Mouse (Mus musculus) lung, embryonic 14.5 days (tissue): Measurements from ENCODE around the gene Cpeb4. TPM values are rescaled to one million over a fixed set of nuclear protein-coding genes. Genes with fewer than 3 reads are reported as not detected.

Source experiments
- ATAC-seq: fragments of 200-750 bp; cut with Nextera tagmentation; 2 replicates; pipeline ENCODE4 v1.8.0; 2017; ENCODE audit warnings: mild to moderate bottlenecking, moderate TSS enrichment, moderate library complexity; ENCODE audit not compliant: insufficient read depth
- DNase-seq: peaks from one replicate; pipeline ENCODE4 v3.0.0-alpha.2; 2015
- H3K27ac ChIP-seq: fragments of 300-500 bp; sonication (generic); 2 replicates; pipeline ENCODE4 v1.5.1; 2014; ENCODE audit warnings: low read depth, mild to moderate bottlenecking, moderate library complexity
- H3K27me3 ChIP-seq: fragments of 300-500 bp; sonication (generic); 2 replicates; pipeline ENCODE4 v1.6.1; 2014; ENCODE audit warnings: low read length, control low read depth; ENCODE audit not compliant: insufficient read depth
- H3K36me3 ChIP-seq: fragments of 300-500 bp; sonication (generic); 2 replicates; pipeline ENCODE4 v1.6.1; 2014; ENCODE audit warnings: control low read depth; ENCODE audit not compliant: insufficient read depth
- H3K4me1 ChIP-seq: fragments of 300-500 bp; sonication (generic); 2 replicates; pipeline ENCODE4 v1.6.1; 2014; ENCODE audit warnings: antibody characterized with exemption, control low read depth; ENCODE audit not compliant: insufficient read depth
- H3K4me2 ChIP-seq: fragments of 300-500 bp; sonication (generic); 2 replicates; pipeline ENCODE4 v1.6.1; 2014; ENCODE audit warnings: mild to moderate bottlenecking
- H3K4me3 ChIP-seq: fragments of 300-500 bp; sonication (generic); 2 replicates; pipeline ENCODE4 v1.5.1; 2014; ENCODE audit warnings: low read depth, low read length
- H3K9ac ChIP-seq: fragments of 300-500 bp; sonication (generic); 2 replicates; pipeline ENCODE4 v1.6.1; 2014
- H3K9me3 ChIP-seq: fragments of 300-500 bp; sonication (generic); 2 replicates; pipeline ENCODE4 v1.6.1; 2016; ENCODE audit warnings: low read depth, low read length, control low read depth
- CTCF ChIP-seq: IDR thresholded peaks from 2 replicates; pipeline ENCODE4 v1.5.1; 2016; ENCODE audit warnings: antibody characterized with exemption, low read depth
- WGBS: fragments of 180-500 bp; shearing (Covaris S2); extraction: QIAGEN DNeasy Blood & Tissue Kit; methylation state at CpG from one replicate; pipeline ENCODE4 v1.1.7; 2014; 5-methylcytosine and 5-hydroxymethylcytosine counted together
- polyA plus RNA-seq: library from polyadenylated mRNA; unstranded; fragments of >200 nt; fragmentation: Nextera tagmentation; extraction: Ambion mirVana; gene quantifications from 2 replicates; pipeline ENCODE4 v1.2.1, GENCODE M21; 2014

The Cpeb4 gene
- polyA plus RNA-seq: 4.2 and 5.1 TPM in 2 replicates

- no peaks in the 10 kb centered on the region for H3K27me3 ChIP-seq
- H3K4me3 ChIP-seq: peak within 1 kb of the TSS; percentile 83
- ATAC-seq: no peak
- 0 out of 2 replicates have a peak, but pooled peaks cover 14% of the 10 kb centered on the region for H3K4me1 ChIP-seq
- TF ChIP-seq CTCF: no peak
- H3K27ac ChIP-seq: peak within 1 kb of the TSS; percentile 83
- 68% methylated on average over 4 of the region's 4 CpGs for WGBS
- H3K9ac ChIP-seq: peak within 1 kb of the TSS; percentile 75
- no peak for DNase-seq
- no peaks in the 10 kb centered on the region for H3K9me3 ChIP-seq
- H3K36me3 ChIP-seq: no peaks in the 10 kb centered on the region
- H3K4me2 ChIP-seq: peak within 1 kb of the TSS; percentile 85
These were observed at the start of gene Cpeb4 for GRCm38 (mm10) chr11:31871911-31872310. Gene Cpeb4, plus strand, starts transcription at chr11:31872211.

- Histone ChIP-seq H3K9me3 (no peaks in the 10 kb centered on the region), H3K36me3 (no peaks in the 10 kb centered on the region), H3K4me2 (no peak overlapping the region), H3K4me3 (no peak overlapping the region), H3K27ac (no peak overlapping the region; the same call in 1 of the 2 replicates), H3K9ac (no peak overlapping the region), H3K4me1 (no peaks in the 10 kb centered on the region), H3K27me3 (no peaks in the 10 kb centered on the region)
- DNase-seq (no peak), ATAC-seq (no peak)
- TF ChIP-seq CTCF: no peak
- WGBS: 81% methylated on average over 9 of the region's 9 CpGs
These were observed 49.5 kb upstream of the Cpeb4 start for GRCm38 (mm10) chr11:31822556-31822955.

DNA sequence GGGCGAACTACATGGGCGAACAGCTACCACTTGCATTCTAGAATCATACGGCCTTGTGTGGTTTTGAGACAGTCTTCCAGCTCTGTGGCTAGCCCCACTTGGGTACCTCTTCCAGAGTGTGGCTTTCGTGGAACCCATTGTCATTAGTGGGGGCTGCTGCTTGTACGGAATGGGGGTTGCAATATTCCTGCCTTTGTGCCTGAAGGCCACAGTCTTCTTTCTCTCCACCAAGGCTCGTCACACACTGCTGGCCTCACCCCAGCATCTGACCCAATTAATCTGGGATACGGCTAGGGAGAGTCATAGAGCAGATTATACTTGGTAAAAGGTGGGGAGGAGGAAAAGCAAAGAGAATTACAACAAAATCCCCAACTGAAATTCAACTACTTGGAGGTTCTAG is 48.5 kb upstream of the Cpeb4 start:
- no peaks in the 10 kb centered on the region for H3K9me3 ChIP-seq
- H3K27ac ChIP-seq: no peak overlapping the region
- WGBS: 88% methylated on average over 7 of the region's 7 CpGs
- no peaks in the 10 kb centered on the region for H3K36me3 ChIP-seq
- no peak for DNase-seq
- H3K27me3 ChIP-seq: no peaks in the 10 kb centered on the region
- H3K4me1 ChIP-seq: no peaks in the 10 kb centered on the region
- TF ChIP-seq CTCF: no peak
- H3K4me3 ChIP-seq: no peak overlapping the region
- no peak for ATAC-seq
- no peak overlapping the region for H3K9ac ChIP-seq
- no peak overlapping the region for H3K4me2 ChIP-seq

DNA sequence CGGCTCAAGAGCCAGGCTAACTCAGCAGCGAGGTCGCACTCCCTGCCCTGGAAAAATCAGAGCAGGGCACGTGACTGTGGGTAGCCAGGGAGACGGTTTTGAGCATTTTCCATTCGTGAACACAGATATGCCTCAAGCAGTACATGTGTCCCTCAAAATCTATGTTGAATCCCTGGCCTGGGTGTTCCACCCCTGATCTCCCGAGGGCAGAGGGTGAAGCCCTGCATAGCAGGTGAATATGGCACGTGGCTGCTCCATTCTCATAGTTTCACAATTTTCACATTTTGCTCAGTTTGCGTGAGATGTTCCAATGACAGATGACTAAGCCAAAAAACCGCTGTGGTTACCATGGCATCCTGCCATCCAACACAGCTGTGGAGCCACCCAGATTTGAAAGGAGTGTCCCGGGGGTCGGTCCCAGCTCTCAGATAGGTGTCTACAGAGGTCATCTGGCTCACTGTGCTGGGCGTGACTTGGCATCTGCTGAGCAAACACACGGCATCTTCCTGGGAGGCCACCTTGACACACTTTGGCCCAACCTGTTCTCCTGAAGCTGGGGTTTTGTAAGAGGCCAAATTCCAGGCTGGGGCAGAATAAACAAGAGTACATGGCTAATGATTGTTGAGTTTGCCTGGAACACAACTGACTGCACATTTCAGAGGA is 47.4 kb upstream of the Cpeb4 start:
- TF ChIP-seq CTCF: no peak
- no peaks in the 10 kb centered on the region for H3K27me3 ChIP-seq

DNA sequence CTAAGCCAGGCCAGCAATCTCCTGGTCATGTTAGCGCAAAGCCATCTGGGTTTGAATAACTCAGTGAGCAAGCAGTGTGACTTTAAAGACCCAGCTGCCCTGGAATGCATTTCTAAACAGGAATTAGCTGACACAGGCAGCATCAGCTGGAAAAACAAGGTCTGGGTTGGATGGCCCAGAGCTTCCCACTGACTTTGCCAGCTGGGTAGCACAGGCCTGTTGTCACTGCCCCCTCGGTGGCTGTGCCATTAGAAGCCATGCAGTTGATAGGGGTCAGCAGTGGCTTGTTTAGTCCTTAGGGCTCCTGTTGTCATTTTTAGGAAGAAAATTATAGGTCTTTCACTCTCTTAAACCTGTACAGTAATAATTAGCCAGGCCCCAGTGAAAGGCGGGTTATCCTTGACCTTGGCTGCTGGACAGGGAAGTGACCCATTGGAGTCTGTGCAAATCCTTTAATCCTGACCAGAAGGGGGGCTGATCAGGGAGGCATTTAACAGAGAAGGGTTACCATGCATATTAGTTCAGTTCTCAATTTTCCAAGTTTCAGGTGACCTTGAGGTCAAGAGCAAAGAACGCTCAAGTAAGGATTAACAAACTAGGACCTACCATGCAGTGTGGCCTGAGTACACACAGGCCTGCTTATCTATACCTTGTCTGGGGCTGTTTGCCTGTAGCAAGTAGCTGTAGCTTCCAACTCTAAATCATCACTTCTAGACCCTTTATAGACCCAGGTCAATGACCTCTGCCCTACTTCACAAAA is 43.8 kb upstream of the Cpeb4 start:
- no peak for ATAC-seq
- H3K27ac ChIP-seq: no peak overlapping the region
- no peaks in the 10 kb centered on the region for H3K36me3 ChIP-seq
- peak; percentile 21 for DNase-seq
- WGBS: 67% methylated on average over 4 of the region's 4 CpGs
- no peak overlapping the region for H3K4me2 ChIP-seq
- H3K27me3 ChIP-seq: no peaks in the 10 kb centered on the region
- TF ChIP-seq CTCF: no peak
- no peaks in the 10 kb centered on the region for H3K4me1 ChIP-seq
- H3K4me3 ChIP-seq: no peak overlapping the region
- H3K9ac ChIP-seq: no peak overlapping the region
- no peaks in the 10 kb centered on the region for H3K9me3 ChIP-seq

More for the DNA sequence above, 47.4 kb upstream of the Cpeb4 start:
- no peak overlapping the region for H3K27ac ChIP-seq
- H3K9me3 ChIP-seq: no peaks in the 10 kb centered on the region
- H3K4me3 ChIP-seq: no peak overlapping the region
- H3K4me1 ChIP-seq: no peaks in the 10 kb centered on the region
- no peak overlapping the region for H3K9ac ChIP-seq
- peak; percentile 42 for DNase-seq
- 54% methylated on average over 14 of the region's 14 CpGs for WGBS
- no peak overlapping the region for H3K4me2 ChIP-seq
- H3K36me3 ChIP-seq: no peaks in the 10 kb centered on the region
- peak; percentile 57 for ATAC-seq

- H3K4me2 ChIP-seq: no peak overlapping the region
- H3K9me3 ChIP-seq: no peaks in the 10 kb centered on the region
- TF ChIP-seq CTCF: no peak
- no peak overlapping the region for H3K4me3 ChIP-seq
- H3K9ac ChIP-seq: no peak overlapping the region
- H3K27me3 ChIP-seq: no peaks in the 10 kb centered on the region
- DNase-seq (no peak), ATAC-seq (no peak)
- no peaks in the 10 kb centered on the region for H3K36me3 ChIP-seq
- WGBS: 59% methylated on average over 2 of the region's 2 CpGs
- H3K4me1 ChIP-seq: no peaks in the 10 kb centered on the region
- no peak overlapping the region for H3K27ac ChIP-seq
These were observed 43.3 kb upstream of the Cpeb4 start for GRCm38 (mm10) chr11:31828771-31829072.
